Mouse (Mus musculus) fat pad, adult 2 months (tissue): ENCODE data around the gene Gm20388.
"Not testable (repeated sequence)": the region's sequence is repeated elsewhere in the genome, so short reads cannot be mapped to it uniquely, and the experiment has no call there.

Experiments
- DNase-seq: peaks from one replicate; pipeline ENCODE4 v3.0.0-alpha.2; 2011; ENCODE audit warnings: low read depth, low spot score; ENCODE audit errors: extremely low read depth

Gm20388 gene

GRCm38 (mm10) chr8:120328361-120329022 is 417.9 kb downstream of the Gm20388 start:
- no peak for DNase-seq

GRCm38 (mm10) chr8:120329030-120329748 is 418.5 kb downstream of the Gm20388 start:
- DNase-seq: no peak

GRCm38 (mm10) chr8:120331027-120331426 is 420.4 kb downstream of the Gm20388 start:
- no peak for DNase-seq

- no peak for DNase-seq
Measured at GRCm38 (mm10) chr8:120332379-120333229, 422.0 kb downstream of the Gm20388 start.

GRCm38 (mm10) chr8:120333681-120334080 is 423.0 kb downstream of the Gm20388 start:
- no peak for DNase-seq

- DNase-seq: not testable (repeated sequence)
Measured at GRCm38 (mm10) chr8:120334261-120334660, 423.6 kb downstream of the Gm20388 start.

GRCm38 (mm10) chr8:120334878-120335261 is 424.2 kb downstream of the Gm20388 start:
- DNase-seq: no peak

GRCm38 (mm10) chr8:120335262-120336086 is 424.8 kb downstream of the Gm20388 start:
- no peak for DNase-seq

GRCm38 (mm10) chr8:120336087-120336380 is 425.4 kb downstream of the Gm20388 start:
- DNase-seq: no peak

- peak; percentile 82 for DNase-seq
Measured at GRCm38 (mm10) chr8:120336909-120337555, 426.4 kb downstream of the Gm20388 start.

- DNase-seq: no peak
Measured at GRCm38 (mm10) chr8:120337627-120338026, 427.0 kb downstream of the Gm20388 start.

GRCm38 (mm10) chr8:120338678-120339077 is 428.0 kb downstream of the Gm20388 start:
- peak; percentile 74 for DNase-seq

- no peak for DNase-seq
Measured at GRCm38 (mm10) chr8:120339743-120340142, 429.1 kb downstream of the Gm20388 start.

- no peak for DNase-seq
Measured at GRCm38 (mm10) chr8:120341124-120341523, 430.5 kb downstream of the Gm20388 start.

GRCm38 (mm10) chr8:120342847-120343548 is 432.4 kb downstream of the Gm20388 start:
- no peak for DNase-seq

GRCm38 (mm10) chr8:120343582-120343981 is 432.9 kb downstream of the Gm20388 start:
- no peak for DNase-seq

GRCm38 (mm10) chr8:120344166-120344565 is 433.5 kb downstream of the Gm20388 start:
- no peak for DNase-seq

- DNase-seq: no peak
Measured at GRCm38 (mm10) chr8:120344583-120344982, 433.9 kb downstream of the Gm20388 start.

GRCm38 (mm10) chr8:120347734-120348341 is 437.2 kb downstream of the Gm20388 start:
- no peak for DNase-seq
